Mouse (Mus musculus) urinary bladder, adult 2 months (tissue): ENCODE measurements at regions not wholly inside any gene's neighbourhood (a gene's known extent, or its start where the extent isn't known, plus 50 kb on each side); places are given as distances from the start of the nearest gene placed in this dataset.

Experiments used
- DNase-seq: peaks from one replicate; pipeline ENCODE4 v3.0.0; 2022; ENCODE audit warnings: low spot score

- no peak for DNase-seq
These were observed 349.9 kb downstream of the Nr2f2 start for GRCm38 (mm10) chr7:70016611-70017010.

- no peak for DNase-seq
These were observed 363.1 kb downstream of the Nr2f2 start for GRCm38 (mm10) chr7:70003200-70003986.

- DNase-seq: no peak
These were observed 367.8 kb downstream of the Nr2f2 start for GRCm38 (mm10) chr7:69998756-69999155.

- no peak for DNase-seq
These were observed 371.8 kb downstream of the Nr2f2 start for GRCm38 (mm10) chr7:69994540-69995303.

GRCm38 (mm10) chr7:69992383-69993327 is 373.9 kb downstream of the Nr2f2 start:
- DNase-seq: no peak

- no peak for DNase-seq
These were observed 374.6 kb downstream of the Nr2f2 start for GRCm38 (mm10) chr7:69991982-69992381.

- DNase-seq: no peak
These were observed 377.8 kb downstream of the Nr2f2 start for GRCm38 (mm10) chr7:69988704-69989103.

- no peak for DNase-seq
These were observed 385.2 kb downstream of the Nr2f2 start for GRCm38 (mm10) chr7:69981301-69981700.

GRCm38 (mm10) chr7:69976369-69976768 is 390.2 kb downstream of the Nr2f2 start:
- DNase-seq: no peak

GRCm38 (mm10) chr7:69964002-69964401 is 402.5 kb downstream of the Nr2f2 start:
- no peak for DNase-seq

- DNase-seq: no peak
These were observed 416.3 kb downstream of the Nr2f2 start for GRCm38 (mm10) chr7:69950221-69950670.

- no peak for DNase-seq
These were observed 416.9 kb downstream of the Nr2f2 start for GRCm38 (mm10) chr7:69949647-69950121.

GRCm38 (mm10) chr7:69946396-69946795 is 420.1 kb downstream of the Nr2f2 start:
- no peak for DNase-seq

GRCm38 (mm10) chr7:69941881-69942280 is 424.7 kb downstream of the Nr2f2 start:
- no peak for DNase-seq

- DNase-seq: no peak
These were observed 441.3 kb downstream of the Nr2f2 start for GRCm38 (mm10) chr7:69925261-69925660.

GRCm38 (mm10) chr7:69924551-69924950 is 442.0 kb downstream of the Nr2f2 start:
- no peak for DNase-seq

- DNase-seq: no peak
These were observed 454.8 kb downstream of the Nr2f2 start for GRCm38 (mm10) chr7:69911760-69912159.

- no peak for DNase-seq
These were observed 476.0 kb downstream of the Nr2f2 start for GRCm38 (mm10) chr7:69890503-69891061.

GRCm38 (mm10) chr7:69888251-69888650 is 478.3 kb downstream of the Nr2f2 start:
- DNase-seq: no peak

- DNase-seq: no peak
These were observed 489.5 kb downstream of the Nr2f2 start for GRCm38 (mm10) chr7:69877031-69877430.

GRCm38 (mm10) chr7:69865801-69866200 is 500.7 kb downstream of the Nr2f2 start:
- no peak for DNase-seq
